Mouse (Mus musculus) erythroblast, embryonic 14.5 days (primary cell): ENCODE measurements around the gene Fmnl1. TPM values are rescaled to one million over a fixed set of nuclear protein-coding genes. Genes with fewer than 3 reads are reported as not detected.
"Not testable (repeated sequence)": the region's sequence is repeated elsewhere in the genome, so short reads cannot be mapped to it uniquely, and the experiment has no call there.

Experiments used
- H3K27me3 ChIP-seq: 2 replicates; pipeline ENCODE4 v1.6.1; 2012; ENCODE audit warnings: inconsistent platforms; ENCODE audit not compliant: control insufficient read depth
- H3K36me3 ChIP-seq: 2 replicates; pipeline ENCODE4 v1.6.1; 2012; ENCODE audit warnings: mild to moderate bottlenecking, inconsistent platforms; ENCODE audit not compliant: control insufficient read depth
- H3K4me1 ChIP-seq: 2 replicates; pipeline ENCODE4 v1.6.1; 2012; ENCODE audit warnings: inconsistent platforms; ENCODE audit not compliant: control insufficient read depth
- H3K4me3 ChIP-seq: replicated peaks from 2 replicates; pipeline ENCODE3; 2012; ENCODE audit warnings: moderate library complexity, mild to moderate bottlenecking, inconsistent platforms
- H3K9me3 ChIP-seq: 2 replicates; pipeline ENCODE4 v1.6.1; 2012; ENCODE audit warnings: low read length, inconsistent platforms, mixed read lengths; ENCODE audit not compliant: control insufficient read depth
- GATA1 ChIP-seq: IDR thresholded peaks from 2 replicates; pipeline ENCODE4 v1.6.1; 2012; ENCODE audit warnings: low read length, inconsistent platforms, mixed read lengths
- TAL1 ChIP-seq: IDR thresholded peaks from 3 replicates; pipeline ENCODE4 v1.6.1; 2012; ENCODE audit warnings: low read length, inconsistent platforms, mixed read lengths
- polyA plus RNA-seq: library from polyadenylated mRNA; stranded (reverse); fragments of >175 nt; gene quantifications from 2 replicates; pipeline ENCODE4 v1.2.3, GENCODE M21; 2012

Gene Fmnl1
- polyA plus RNA-seq, 1 experiment: 0.20 TPM

DNA sequence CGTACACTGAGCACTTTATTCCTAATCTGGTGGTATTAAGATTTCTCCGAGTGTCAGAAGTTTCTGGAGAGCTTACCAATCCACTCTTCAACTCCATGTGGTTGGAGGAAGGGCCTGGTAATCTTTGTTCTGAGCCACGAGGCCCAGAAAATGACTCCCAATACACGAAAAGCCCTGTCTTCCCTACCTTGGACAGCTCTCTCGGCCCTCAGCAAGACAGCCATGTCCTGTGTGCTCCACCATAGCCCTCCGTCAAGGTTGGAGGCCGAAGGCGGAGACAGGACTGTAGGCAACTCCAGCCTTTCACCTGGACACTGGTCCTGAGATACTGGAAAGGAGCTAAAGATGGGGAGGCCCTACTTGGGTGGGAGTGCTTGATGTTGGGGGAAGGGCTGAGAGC lies 39.4 kb downstream of the Fmnl1 start:
- Histone ChIP-seq H3K4me1 (peaks cover 2% of the 10 kb centered on the region; the same call in 1 of the 2 replicates), H3K36me3 (no peaks in the 10 kb centered on the region), H3K9me3 (peaks cover 6% of the 10 kb centered on the region), H3K27me3 (no peaks in the 10 kb centered on the region), H3K4me3 (no peak overlapping the region)
- no peak for TF ChIP-seq GATA1
- no peak for TF ChIP-seq TAL1

DNA sequence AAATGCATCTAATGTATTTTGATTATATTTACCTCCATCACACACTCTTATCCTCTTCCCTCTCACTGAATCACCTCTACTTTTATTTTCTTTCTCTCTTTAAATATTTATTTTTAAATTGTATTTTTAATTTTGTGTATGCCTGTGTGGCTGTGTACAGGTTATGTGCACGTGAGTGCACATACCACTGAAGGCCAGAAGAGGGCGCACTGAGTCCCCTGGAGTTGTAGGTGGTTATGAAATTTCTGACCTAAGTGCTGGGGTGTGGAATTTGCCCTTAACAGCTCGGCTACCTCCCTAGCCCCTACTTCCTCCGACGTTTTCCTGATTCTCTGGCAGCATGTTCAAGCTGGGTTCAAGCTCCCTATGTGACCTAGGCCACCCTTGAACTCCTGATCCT lies 42.8 kb downstream of the Fmnl1 start:
- TF ChIP-seq GATA1: no peak
- TF ChIP-seq TAL1: no peak
- H3K4me1 ChIP-seq: peaks cover 14% of the 10 kb centered on the region
- H3K9me3 ChIP-seq: peaks cover 6% of the 10 kb centered on the region
- no peaks in the 10 kb centered on the region for H3K36me3 ChIP-seq
- H3K4me3 ChIP-seq: no peak overlapping the region
- H3K27me3 ChIP-seq: peaks cover 7% of the 10 kb centered on the region

DNA sequence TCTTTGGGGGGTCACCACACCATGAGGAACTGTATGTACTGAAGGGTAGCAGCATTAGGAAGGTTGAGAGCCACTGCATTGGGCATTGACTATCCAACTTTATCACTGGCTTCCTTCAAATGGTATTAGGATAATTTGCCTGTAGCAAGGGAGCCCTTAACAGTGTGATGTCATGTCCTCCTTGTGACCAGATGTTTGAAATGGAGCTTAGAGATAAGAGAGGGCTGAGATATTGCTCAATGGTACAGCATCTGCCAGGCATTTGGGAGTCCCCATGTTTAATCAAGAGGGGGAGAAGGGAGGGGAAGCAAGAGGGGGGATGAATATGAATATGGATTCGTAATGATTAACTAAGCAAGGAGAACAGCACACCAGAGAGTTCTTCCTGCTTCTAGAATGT lies 44.4 kb downstream of the Fmnl1 start:
- TF ChIP-seq TAL1: no peak
- no peak for TF ChIP-seq GATA1
- Histone ChIP-seq H3K4me3 (no peak overlapping the region), H3K27me3 (peaks cover 7% of the 10 kb centered on the region), H3K36me3 (no peaks in the 10 kb centered on the region), H3K9me3 (peaks cover 6% of the 10 kb centered on the region), H3K4me1 (peaks cover 14% of the 10 kb centered on the region)

DNA sequence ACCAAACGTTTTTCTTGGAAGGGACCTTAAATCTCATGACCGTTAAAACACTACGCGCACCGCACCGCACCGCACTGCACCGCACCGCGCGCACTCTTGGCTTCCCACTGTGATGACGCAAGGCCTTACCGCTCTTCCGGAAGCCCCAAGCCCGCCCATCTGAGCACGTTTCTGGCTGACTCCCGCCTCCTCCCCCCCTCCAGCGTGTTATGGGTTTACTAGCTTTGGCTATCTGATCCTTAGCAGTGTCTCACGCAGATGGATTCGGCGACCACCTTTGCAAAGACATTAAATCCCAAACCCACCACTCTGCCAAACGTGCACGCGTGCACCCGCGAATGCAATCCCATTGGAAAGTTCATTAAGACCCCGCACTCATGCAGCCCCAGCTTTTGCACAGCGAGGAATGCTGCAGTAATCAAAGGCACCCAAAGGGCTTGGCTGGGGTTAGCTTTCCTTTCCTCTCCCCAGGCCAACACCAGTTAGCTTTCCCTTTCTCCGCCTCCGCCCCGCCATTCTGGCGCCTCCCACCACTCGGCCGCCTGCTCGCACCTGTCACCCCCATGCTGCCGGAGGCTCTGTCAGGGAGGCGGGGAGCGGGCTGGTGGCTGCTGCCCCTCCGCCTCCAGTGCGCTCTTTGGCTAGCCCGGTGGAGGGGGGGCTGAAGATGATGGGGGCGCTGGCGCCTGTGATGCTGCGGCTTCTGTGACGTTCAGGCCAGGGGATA lies 47.0 kb downstream of the Fmnl1 start, which contains the start of gene Spata32:
Spata32 (minus strand) TSS at position 643 of the 727 bp plus-strand sequence.
- Histone ChIP-seq H3K9me3 (peaks cover 6% of the 10 kb centered on the region), H3K4me1 (peaks cover 14% of the 10 kb centered on the region), H3K36me3 (no peaks in the 10 kb centered on the region), H3K4me3 (peak within 1 kb of the TSS; percentile 61), H3K27me3 (peaks cover 7% of the 10 kb centered on the region)
- TF ChIP-seq GATA1 (no peak), TAL1 (no peak)

DNA sequence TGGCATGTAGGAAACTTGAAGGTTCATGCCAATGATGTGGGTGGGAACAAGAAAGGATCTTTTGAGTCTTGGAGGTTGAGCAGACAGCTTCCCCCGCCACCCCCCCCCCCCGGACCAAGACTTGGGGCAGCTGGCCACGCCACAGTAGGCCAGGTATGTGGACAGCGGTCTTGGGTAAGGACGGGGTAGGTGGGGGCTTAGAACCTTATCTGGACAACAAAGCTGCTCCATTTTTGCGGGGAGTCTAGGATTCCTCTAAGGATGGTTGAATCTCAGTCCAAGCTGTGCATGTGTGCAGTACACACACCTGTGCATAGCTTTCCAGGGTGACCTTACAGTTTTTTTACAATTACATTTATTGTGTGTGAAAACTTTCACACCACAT lies 47.6 kb downstream of the Fmnl1 start:
- H3K4me1 ChIP-seq: peaks cover 14% of the 10 kb centered on the region
- H3K27me3 ChIP-seq: peaks cover 7% of the 10 kb centered on the region
- H3K4me3 ChIP-seq: peak overlapping the region; percentile 61
- TF ChIP-seq GATA1: no peak
- no peak for TF ChIP-seq TAL1
- H3K9me3 ChIP-seq: peaks cover 3% of the 10 kb centered on the region
- no peaks in the 10 kb centered on the region for H3K36me3 ChIP-seq

DNA sequence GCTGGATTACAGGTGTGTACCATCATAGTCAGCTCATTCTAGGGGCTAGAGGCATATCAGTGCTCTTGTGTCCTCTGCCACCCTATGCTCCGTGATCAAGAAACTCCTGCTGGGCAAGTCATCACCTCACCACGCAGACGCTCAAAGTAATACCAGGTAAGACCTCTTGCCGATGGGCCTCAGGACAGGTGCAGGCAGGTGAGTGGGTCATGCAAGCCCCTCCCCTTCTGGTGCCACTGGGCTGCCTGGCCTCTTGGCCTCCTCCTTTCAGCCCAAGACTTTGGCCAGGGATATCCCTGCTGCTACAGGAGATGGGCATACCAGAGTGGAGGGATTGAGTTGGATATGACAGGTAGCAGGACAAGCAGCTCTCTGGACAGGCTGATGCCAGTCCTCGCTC lies 48.4 kb downstream of the Fmnl1 start:
- H3K4me1 ChIP-seq: peaks cover 14% of the 10 kb centered on the region
- no peaks in the 10 kb centered on the region for H3K9me3 ChIP-seq
- H3K4me3 ChIP-seq: no peak overlapping the region
- no peaks in the 10 kb centered on the region for H3K36me3 ChIP-seq
- TF ChIP-seq GATA1 (no peak), TAL1 (no peak)
- H3K27me3 ChIP-seq: peaks cover 7% of the 10 kb centered on the region

DNA sequence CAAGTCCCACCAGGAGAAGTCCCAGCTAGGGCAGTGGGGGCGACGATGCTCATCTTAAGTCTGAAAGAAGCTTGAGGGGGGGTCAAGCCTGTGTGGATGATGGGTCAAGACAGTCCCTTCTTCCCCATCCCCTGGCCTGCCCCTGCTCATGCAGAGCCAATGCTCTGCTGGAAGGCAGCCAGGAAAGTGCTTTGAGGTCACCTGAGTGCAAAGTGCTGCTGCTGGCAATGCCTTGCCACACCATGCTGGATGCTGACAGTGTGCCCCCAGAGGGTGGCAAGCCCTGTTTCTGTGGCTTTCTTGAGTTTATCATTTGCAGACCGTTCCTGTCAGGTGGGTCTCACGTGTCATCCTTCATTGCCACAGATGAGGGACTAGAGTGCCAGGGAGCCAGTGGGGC lies 49.1 kb downstream of the Fmnl1 start:
- peaks cover 11% of the 10 kb centered on the region for H3K4me1 ChIP-seq
- H3K9me3 ChIP-seq: no peaks in the 10 kb centered on the region
- no peaks in the 10 kb centered on the region for H3K36me3 ChIP-seq
- no peak for TF ChIP-seq GATA1
- no peak for TF ChIP-seq TAL1
- H3K4me3 ChIP-seq: no peak overlapping the region
- H3K27me3 ChIP-seq: peaks cover 7% of the 10 kb centered on the region

DNA sequence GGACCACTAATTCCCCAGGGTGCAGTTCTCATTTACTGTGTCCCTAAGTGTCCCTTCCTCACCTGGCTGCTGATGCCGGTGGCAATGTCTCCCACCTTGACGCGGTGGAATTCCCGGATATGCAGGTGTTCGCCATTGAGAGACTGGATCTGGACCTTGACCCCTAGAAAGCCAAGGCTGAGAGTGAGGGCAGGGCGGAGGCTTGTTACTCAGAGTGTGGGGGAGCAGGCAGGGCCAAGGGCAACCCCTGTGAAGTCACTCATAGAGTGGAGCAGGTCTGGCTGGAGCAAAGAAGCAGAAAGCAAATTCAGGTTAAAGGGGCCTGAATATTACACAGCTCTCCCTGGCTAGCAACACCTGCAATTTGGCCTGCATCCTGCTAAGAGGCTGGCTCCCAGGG lies 50.5 kb downstream of the Fmnl1 start:
- TF ChIP-seq TAL1 (no peak), GATA1 (no peak)
- H3K4me1 ChIP-seq: peaks cover 8% of the 10 kb centered on the region

DNA sequence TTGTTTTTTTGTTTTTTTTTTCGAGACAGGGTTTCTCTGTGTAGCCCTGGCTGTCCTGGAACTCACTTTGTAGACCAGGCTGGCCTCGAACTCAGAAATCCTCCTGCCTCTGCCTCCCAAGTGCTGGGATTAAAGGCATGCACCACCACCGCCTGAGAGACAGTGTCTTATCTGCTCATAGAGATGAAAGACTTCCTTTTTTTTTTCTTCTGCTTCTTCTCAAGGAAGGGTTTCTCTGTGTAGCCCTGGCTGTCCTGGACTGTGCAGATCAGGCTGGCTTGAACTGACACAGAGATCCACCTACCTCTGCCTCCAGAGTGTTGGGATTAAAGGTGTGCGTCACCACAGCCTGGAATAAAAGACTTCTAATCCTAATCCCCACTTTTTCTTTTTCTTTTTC lies 51.8 kb downstream of the Fmnl1 start:
- not testable (repeated sequence) for H3K4me3 ChIP-seq, H3K4me1 ChIP-seq, H3K27me3 ChIP-seq, H3K36me3 ChIP-seq, H3K9me3 ChIP-seq

More for the DNA sequence above, 50.5 kb downstream of the Fmnl1 start:
- Histone ChIP-seq H3K27me3 (peaks cover 7% of the 10 kb centered on the region), H3K36me3 (no peaks in the 10 kb centered on the region), H3K4me3 (no peak overlapping the region), H3K9me3 (no peaks in the 10 kb centered on the region)

DNA sequence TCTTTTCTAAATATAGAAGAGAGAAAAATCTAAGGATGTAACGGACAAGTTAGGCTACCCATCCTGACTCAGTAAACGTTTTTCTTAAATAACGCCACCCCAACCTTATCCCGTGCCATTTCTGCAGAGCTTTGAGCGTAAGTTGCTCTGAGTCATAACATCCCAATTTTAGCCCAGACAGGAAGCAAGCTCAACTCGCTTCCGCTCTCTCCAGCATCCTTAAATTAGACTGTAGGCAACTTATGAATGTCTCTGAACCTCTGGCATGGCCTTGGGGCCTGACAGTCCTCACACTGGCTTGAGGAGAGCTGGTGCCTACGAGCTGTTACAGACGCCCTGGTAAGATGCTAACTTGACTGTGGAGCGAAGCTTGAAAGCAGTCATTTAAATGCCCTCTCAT lies 52.5 kb downstream of the Fmnl1 start:
- no peaks in the 10 kb centered on the region; the same call in 1 of the 2 replicates for H3K36me3 ChIP-seq
- no peak for TF ChIP-seq TAL1

More for the DNA sequence above, 52.5 kb downstream of the Fmnl1 start:
- peaks cover 2% of the 10 kb centered on the region; the same call in 1 of the 2 replicates for H3K27me3 ChIP-seq
- no peak overlapping the region for H3K4me3 ChIP-seq
- no peaks in the 10 kb centered on the region for H3K4me1 ChIP-seq
- H3K9me3 ChIP-seq: no peaks in the 10 kb centered on the region
